Mouse (Mus musculus) lung, embryonic 15.5 days (tissue): ENCODE data around the gene Sirt3. TPM values are rescaled to one million over a fixed set of nuclear protein-coding genes. Genes with fewer than 3 reads are reported as not detected.

ENCODE experiments used
- ATAC-seq: fragments of 200-750 bp; cut with Nextera tagmentation; 2 replicates; pipeline ENCODE4 v1.8.0; 2017; ENCODE audit warnings: moderate number of reproducible peaks, borderline replicate concordance; ENCODE audit not compliant: low FRiP score, low TSS enrichment; ENCODE audit errors: extremely low read depth
- H3K27ac ChIP-seq: fragments of 300-500 bp; sonication (generic); 2 replicates; pipeline ENCODE4 v1.5.1; 2015; ENCODE audit warnings: moderate library complexity, mild to moderate bottlenecking, inconsistent platforms
- H3K27me3 ChIP-seq: fragments of 300-500 bp; sonication (generic); 2 replicates; pipeline ENCODE4 v1.6.1; 2015; ENCODE audit warnings: inconsistent platforms
- H3K36me3 ChIP-seq: fragments of 300-500 bp; sonication (generic); 2 replicates; pipeline ENCODE4 v1.6.1; 2015; ENCODE audit warnings: inconsistent platforms
- H3K4me1 ChIP-seq: fragments of 300-500 bp; sonication (generic); 2 replicates; pipeline ENCODE4 v1.6.1; 2015; ENCODE audit warnings: inconsistent platforms
- H3K4me2 ChIP-seq: fragments of 300-500 bp; sonication (generic); 2 replicates; pipeline ENCODE4 v1.6.1; 2015; ENCODE audit warnings: inconsistent platforms, mild to moderate bottlenecking, moderate library complexity
- H3K4me3 ChIP-seq: fragments of 300-500 bp; sonication (generic); 2 replicates; pipeline ENCODE4 v1.5.1; 2015; ENCODE audit warnings: mild to moderate bottlenecking, inconsistent platforms
- H3K9ac ChIP-seq: fragments of 300-500 bp; sonication (generic); 2 replicates; pipeline ENCODE4 v1.6.1; 2015; ENCODE audit warnings: inconsistent platforms
- H3K9me3 ChIP-seq: fragments of 300-500 bp; sonication (generic); 2 replicates; pipeline ENCODE4 v1.6.1; 2016; ENCODE audit warnings: inconsistent platforms
- WGBS: fragments of 180-500 bp; shearing (Covaris S2); methylation state at CpG from one replicate; pipeline ENCODE4 v1.1.7; 2015; 5-methylcytosine and 5-hydroxymethylcytosine counted together
- polyA plus RNA-seq: library from polyadenylated mRNA; unstranded; fragments of >200 nt; fragmentation: Nextera tagmentation; extraction: Ambion mirVana; gene quantifications from 2 replicates; pipeline ENCODE4 v1.2.1, GENCODE M21; 2015

Gene Sirt3
- polyA plus RNA-seq, 1 experiment from 2014 or later, result 22.9 TPM

- Histone ChIP-seq H3K27ac (no peak overlapping the region), H3K9me3 (no peaks in the 10 kb centered on the region), H3K4me2 (no peak overlapping the region), H3K9ac (no peak overlapping the region), H3K27me3 (no peaks in the 10 kb centered on the region), H3K4me1 (peaks cover 6% of the 10 kb centered on the region), H3K4me3 (no peak overlapping the region), H3K36me3 (no peaks in the 10 kb centered on the region)
- no peak for ATAC-seq
- 84% methylated on average over 4 of the region's 4 CpGs for WGBS
Measured at GRCm38 (mm10) chr7:140822731-140823130, 59.4 kb downstream of the Sirt3 start.

GRCm38 (mm10) chr7:140821653-140822329, 60.3 kb downstream of the Sirt3 start, which contains the start of gene Zfp941:
Gene Zfp941 (minus strand): TSS chr7:140822178.
- Histone ChIP-seq H3K36me3 (no peaks in the 10 kb centered on the region), H3K27me3 (no peaks in the 10 kb centered on the region), H3K9ac (peak within 1 kb of the TSS; percentile 36; the same call in 1 of the 2 replicates), H3K9me3 (no peaks in the 10 kb centered on the region), H3K4me3 (peak within 1 kb of the TSS; percentile 40), H3K27ac (no peak within 1 kb of the TSS), H3K4me2 (peak within 1 kb of the TSS; percentile 67), H3K4me1 (peaks cover 6% of the 10 kb centered on the region)
- ATAC-seq, result peak; percentile 52
- WGBS, result 1% methylated on average over 21 of the region's 21 CpGs

GRCm38 (mm10) chr7:140821305-140821652, 60.8 kb downstream of the Sirt3 start:
- no peak for ATAC-seq
- H3K36me3 ChIP-seq, result no peaks in the 10 kb centered on the region
- H3K27ac ChIP-seq, result no peak overlapping the region
- H3K9ac ChIP-seq, result no peak overlapping the region
- H3K4me3 ChIP-seq, result peak overlapping the region; percentile 40
- WGBS, result 52% methylated on average over 5 of the region's 5 CpGs
- H3K27me3 ChIP-seq, result no peaks in the 10 kb centered on the region
- peak overlapping the region; percentile 67 for H3K4me2 ChIP-seq
- H3K4me1 ChIP-seq, result peaks cover 6% of the 10 kb centered on the region
- H3K9me3 ChIP-seq, result no peaks in the 10 kb centered on the region

GRCm38 (mm10) chr7:140820173-140820572, 61.9 kb downstream of the Sirt3 start:
- 43% methylated on average over 4 of the region's 4 CpGs for WGBS

More at GRCm38 (mm10) chr7:140820173-140820572, 61.9 kb downstream of the Sirt3 start:
- Histone ChIP-seq H3K4me3 (no peak overlapping the region), H3K27ac (no peak overlapping the region), H3K9me3 (no peaks in the 10 kb centered on the region), H3K9ac (no peak overlapping the region), H3K36me3 (no peaks in the 10 kb centered on the region), H3K27me3 (no peaks in the 10 kb centered on the region), H3K4me1 (peaks cover 6% of the 10 kb centered on the region), H3K4me2 (no peak overlapping the region)
- ATAC-seq, result no peak

Other genes with a start within 250 kb of the Sirt3 start
- gene Olfr53, start 235.9 kb downstream of the Sirt3 start, polyA plus RNA-seq, result not detected in 2 replicates
- not detected in 2 replicates for gene Olfr539, start 222.4 kb downstream of the Sirt3 start, polyA plus RNA-seq
- not detected in 2 replicates for gene Olfr45, start 200.4 kb downstream of the Sirt3 start, polyA plus RNA-seq
- gene Olfr541, start 185.0 kb downstream of the Sirt3 start, polyA plus RNA-seq, result not detected in 2 replicates
- gene Cyp2e1, start 118.6 kb downstream of the Sirt3 start, polyA plus RNA-seq, result 0.10 and 0.19 TPM in 2 replicates
- 0.14 TPM in 1 of 2 replicates, not detected in the other for gene Syce1, start 94.5 kb downstream of the Sirt3 start, polyA plus RNA-seq
- gene Zfp941, start 60.1 kb downstream of the Sirt3 start, polyA plus RNA-seq, result 0.52 and 0.59 TPM in 2 replicates
- 4.4 and 5.1 TPM in 2 replicates for gene Urah, start 47.3 kb downstream of the Sirt3 start, polyA plus RNA-seq
- gene Scgb1c1, start 36.8 kb downstream of the Sirt3 start, polyA plus RNA-seq, result not detected in 2 replicates
- not detected in 2 replicates for gene Odf3, start 34.5 kb downstream of the Sirt3 start, polyA plus RNA-seq
- gene Gm45785, start 26.0 kb downstream of the Sirt3 start, polyA plus RNA-seq, result not detected in 2 replicates
- gene Ric8a, start 25.4 kb downstream of the Sirt3 start, polyA plus RNA-seq, result 58.2 and 58.8 TPM in 2 replicates
- gene Bet1l, start 24.7 kb downstream of the Sirt3 start, polyA plus RNA-seq, result 35.1 and 41.0 TPM in 2 replicates
- 243 and 252 TPM in 2 replicates for gene Psmd13, start 341 bp downstream of the Sirt3 start, polyA plus RNA-seq
- 6.2 and 8.5 TPM in 2 replicates for gene Cox8b, start 18.1 kb upstream of the Sirt3 start, polyA plus RNA-seq
- 0.26 and 0.72 TPM in 2 replicates for gene Nlrp6, start 38.6 kb upstream of the Sirt3 start, polyA plus RNA-seq
- 18.7 and 21.0 TPM in 2 replicates for gene Pgghg, start 59.1 kb upstream of the Sirt3 start, polyA plus RNA-seq
- 2.8 and 4.0 TPM in 2 replicates for gene Ifitm5, start 68.0 kb upstream of the Sirt3 start, polyA plus RNA-seq
- gene Gm45717, start 73.6 kb upstream of the Sirt3 start, polyA plus RNA-seq, result not detected in 2 replicates
- gene Ifitm2, start 73.7 kb upstream of the Sirt3 start, polyA plus RNA-seq, result 925 and 963 TPM in 2 replicates
- 47.1 and 54.5 TPM in 2 replicates for gene Ifitm1, start 84.9 kb upstream of the Sirt3 start, polyA plus RNA-seq
- gene Ifitm3, start 128.5 kb upstream of the Sirt3 start, polyA plus RNA-seq, result 238 and 246 TPM in 2 replicates
- gene Ifitm6, start 135.6 kb upstream of the Sirt3 start, polyA plus RNA-seq, result 1.4 and 1.6 TPM in 2 replicates
- gene Gm17387, start 146.8 kb upstream of the Sirt3 start, polyA plus RNA-seq, result not detected in 2 replicates
- gene B4galnt4, start 178.8 kb upstream of the Sirt3 start, polyA plus RNA-seq, result 5.3 and 5.8 TPM in 2 replicates
- 14.6 and 15.2 TPM in 2 replicates for gene Pkp3, start 195.9 kb upstream of the Sirt3 start, polyA plus RNA-seq
- gene Sigirr, start 218.3 kb upstream of the Sirt3 start, polyA plus RNA-seq, result 12.8 and 15.1 TPM in 2 replicates
- 6.4 and 6.5 TPM in 2 replicates for gene Ano9, start 235.5 kb upstream of the Sirt3 start, polyA plus RNA-seq
- 70.1 and 70.6 TPM in 2 replicates for gene Ptdss2, start 240.1 kb upstream of the Sirt3 start, polyA plus RNA-seq